Mouse (Mus musculus) liver, embryonic 14.5 days (tissue): ENCODE results near the gene Kif26b.

ENCODE experiments used
- CTCF ChIP-seq: IDR thresholded peaks from 2 replicates; pipeline ENCODE4 v1.5.1; 2016; ENCODE audit warnings: antibody characterized with exemption, low read depth, control low read depth
- EP300 ChIP-seq: IDR thresholded peaks from 2 replicates; pipeline ENCODE4 v1.6.1; 2016; ENCODE audit warnings: antibody characterized with exemption, low read depth

DNA sequence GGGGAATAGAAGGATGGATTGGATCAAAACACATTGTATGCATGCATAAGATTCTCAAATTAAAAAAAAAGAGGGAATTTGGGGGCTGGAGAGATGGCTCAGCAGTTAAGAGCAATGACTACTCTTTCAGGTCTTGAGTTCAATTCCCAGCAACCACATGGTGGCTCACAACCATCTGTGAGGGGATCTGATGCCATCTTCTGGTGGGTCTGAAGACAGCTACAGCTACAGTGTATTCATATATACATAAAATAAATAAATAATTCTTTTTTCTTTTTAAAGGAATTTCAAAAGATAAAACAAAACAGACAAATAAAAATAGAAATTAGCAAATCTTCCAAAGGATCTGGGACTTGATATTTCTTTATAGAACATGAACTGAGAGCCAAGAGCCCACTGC is 451.3 kb downstream of the Kif26b start:
- TF ChIP-seq CTCF (no peak), EP300 (no peak)
